Mouse (Mus musculus): Measurements from ENCODE around the gene Lect2.
A peak's percentile ranks its signal among the peaks of the same experiment; 100 is the strongest.

Gene Lect2

DNA sequence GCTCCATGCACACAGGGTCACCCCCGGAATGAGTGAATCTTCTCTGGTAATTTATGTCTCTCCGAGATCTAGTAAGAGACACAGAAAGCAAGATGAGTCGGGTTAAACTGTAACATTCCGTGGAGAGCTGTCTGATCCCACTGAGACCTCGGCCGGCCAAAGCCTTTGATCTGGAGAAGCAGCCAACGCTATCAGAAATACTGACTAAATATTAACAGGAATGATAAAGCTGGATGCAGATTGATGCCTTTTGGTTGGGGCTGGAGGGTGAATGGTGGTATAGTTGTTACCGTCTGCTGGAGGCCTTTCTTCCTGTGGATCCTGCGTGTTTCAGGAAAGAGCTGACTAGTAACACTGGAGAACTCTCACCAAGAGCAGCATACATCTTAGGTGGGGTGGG, at the start of gene Lect2:
Gene Lect2 (minus strand): TSS at position 102 of the 400 bp plus-strand sequence.
- DNase-seq (ENCODE audit: low spot score in 2 of 2) = no peak

GRCm38 (mm10) chr13:56597296-56597695, 49.0 kb upstream of the Lect2 start:
- DNase-seq (ENCODE audit: low spot score in 2 of 2) = no peak

DNA sequence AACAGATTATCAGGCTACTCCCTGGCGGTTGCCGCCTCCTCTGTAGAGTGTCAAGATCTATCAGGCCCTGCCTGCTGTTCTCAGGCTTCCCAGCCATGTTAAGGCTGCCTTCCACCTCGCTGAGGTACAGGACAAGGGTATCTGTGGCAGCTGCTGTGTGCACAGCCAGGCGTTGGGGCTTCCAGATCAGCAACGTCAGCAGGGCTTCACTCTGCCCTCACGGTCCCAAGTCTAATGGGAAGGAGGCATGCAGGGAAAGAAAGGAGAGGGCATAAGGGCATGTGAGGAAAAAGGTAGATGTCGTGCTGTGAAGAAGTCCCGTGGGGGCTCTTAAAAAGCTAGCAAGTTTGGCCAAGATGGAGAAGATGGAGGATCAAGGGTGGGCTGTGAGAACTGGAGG, 46.9 kb upstream of the Lect2 start:
- no peak for DNase-seq (ENCODE audit: low spot score in 2 of 2)

- DNase-seq (ENCODE audit: low spot score in 2 of 2) = no peak
These were observed 45.7 kb upstream of the Lect2 start for GRCm38 (mm10) chr13:56593961-56594391.

DNA sequence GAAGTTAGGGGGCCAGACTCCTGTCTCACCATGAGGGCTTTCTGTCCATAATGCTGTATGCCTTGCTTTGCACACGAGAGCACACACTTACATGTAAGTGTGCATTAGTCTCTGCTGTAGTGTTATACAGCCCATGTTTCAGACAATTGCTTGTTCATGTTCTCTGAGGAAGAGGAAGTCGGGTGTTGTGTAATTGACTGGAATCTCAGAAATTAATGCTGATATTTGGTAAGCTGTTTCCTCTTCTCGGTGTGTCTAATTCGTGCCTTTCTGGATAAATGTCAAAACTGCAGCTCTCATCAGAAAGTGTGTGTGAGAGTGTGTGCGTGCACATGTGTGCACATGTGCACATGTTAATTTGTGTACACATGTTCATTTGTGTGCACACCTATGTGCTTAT, 44.9 kb upstream of the Lect2 start:
- no peak for DNase-seq (ENCODE audit: low spot score in 2 of 2)

DNA sequence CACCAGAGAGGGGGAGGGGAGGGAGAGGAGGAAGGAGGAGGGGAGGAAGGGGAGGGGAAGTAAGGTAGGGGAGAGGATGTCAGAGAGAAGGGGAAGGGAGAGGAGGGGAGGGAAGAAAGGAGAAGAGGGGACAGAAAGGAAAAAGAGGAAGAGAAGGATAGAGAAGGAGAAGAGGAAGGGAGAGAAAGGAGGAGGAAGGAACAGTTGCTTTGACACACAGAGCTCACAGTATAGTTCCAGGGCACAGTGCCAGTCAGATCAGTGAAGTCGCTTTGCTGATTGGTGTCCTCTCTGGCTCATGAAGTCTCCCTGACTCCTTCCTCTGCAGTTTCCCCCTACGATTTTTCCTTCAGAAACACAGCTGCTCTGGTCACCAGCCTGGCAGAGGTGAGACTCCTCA, 43.6 kb upstream of the Lect2 start:
- DNase-seq (ENCODE audit: low spot score in 2 of 2) = no peak

- no peak for DNase-seq (ENCODE audit: low spot score in 2 of 2)
These were observed 42.9 kb upstream of the Lect2 start for GRCm38 (mm10) chr13:56591191-56591590.

DNA sequence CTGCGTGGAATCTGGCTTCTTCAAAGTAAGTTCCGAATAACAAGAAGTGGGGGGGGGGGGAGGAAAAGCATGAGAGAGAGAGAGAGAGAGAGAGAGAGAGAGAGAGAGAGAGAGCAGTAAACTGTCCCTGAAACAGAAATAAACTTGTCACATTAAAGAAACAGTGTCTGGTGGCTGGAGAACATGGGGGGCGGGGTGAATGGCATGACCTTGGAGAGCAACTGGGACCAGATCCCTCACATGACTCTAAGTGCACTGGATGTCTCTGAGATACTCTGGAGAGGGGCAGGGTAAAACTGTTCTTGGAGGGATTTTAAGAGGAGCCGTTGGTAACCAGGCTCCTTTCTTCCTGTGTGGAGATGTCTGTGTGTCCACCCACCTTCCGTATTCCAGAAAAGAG, 41.9 kb upstream of the Lect2 start:
- no peak for DNase-seq (ENCODE audit: low spot score in 2 of 2)

DNA sequence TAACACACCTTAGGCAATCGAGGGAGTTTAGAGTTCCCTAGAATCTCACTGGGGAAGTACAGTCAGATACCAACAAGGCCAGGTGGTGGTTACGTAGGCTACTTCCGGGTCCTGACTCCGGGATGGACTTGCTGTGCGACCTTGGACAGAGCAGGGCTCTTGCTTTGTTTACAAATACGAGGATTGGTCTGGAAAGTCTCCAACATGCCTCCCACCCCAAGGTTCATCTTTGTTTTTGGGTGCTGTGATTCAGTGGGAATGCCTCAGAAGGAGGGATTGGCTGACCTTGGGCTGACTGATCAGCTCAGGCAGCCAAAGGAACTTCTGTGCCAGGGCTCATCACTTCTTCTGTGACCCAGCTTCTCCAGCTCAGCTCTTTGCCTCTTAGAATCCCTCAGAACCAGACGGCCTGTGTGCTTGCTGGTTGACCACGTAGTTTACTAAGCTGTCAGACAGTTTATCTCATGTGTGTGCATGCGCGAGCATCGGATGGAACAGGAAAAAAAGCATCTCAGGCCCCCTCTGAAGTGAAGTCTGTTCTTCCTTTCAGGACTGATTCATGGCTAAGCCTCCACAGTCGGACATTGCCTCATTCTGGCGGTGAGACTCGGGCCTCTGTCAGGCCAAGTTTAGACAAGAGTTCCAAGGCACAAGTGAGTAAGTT, 40.3 kb upstream of the Lect2 start:
- peak; percentile 43 to 64 for DNase-seq (ENCODE audit: low spot score in 2 of 2)

- no peak for DNase-seq (ENCODE audit: low spot score in 2 of 2)
These were observed 37.7 kb upstream of the Lect2 start for GRCm38 (mm10) chr13:56586046-56586445.

DNA sequence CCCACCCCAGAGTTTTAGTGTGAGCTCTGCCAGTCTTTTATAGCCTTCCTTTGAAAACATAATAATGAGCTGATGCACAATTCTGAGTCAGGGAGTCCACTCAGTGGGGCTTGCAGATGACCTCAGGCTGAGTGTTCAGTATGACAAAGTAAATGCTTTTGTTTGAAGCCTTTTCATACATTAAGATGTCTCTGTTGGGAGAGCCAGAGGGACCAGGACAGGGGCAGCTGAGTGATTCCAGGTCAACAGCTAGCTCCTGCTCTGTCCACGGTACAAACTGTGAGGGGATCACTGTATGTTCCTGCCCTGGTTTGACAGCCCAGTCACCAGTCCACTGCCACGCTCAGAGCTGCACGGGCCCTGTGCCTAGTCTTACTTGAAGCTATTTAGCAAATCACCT, 34.4 kb upstream of the Lect2 start:
- DNase-seq (ENCODE audit: low spot score in 2 of 2) = no peak

GRCm38 (mm10) chr13:56581961-56582434, 33.7 kb upstream of the Lect2 start:
- peak; percentile 35 to 61 for DNase-seq (ENCODE audit: low spot score in 2 of 2)

DNA sequence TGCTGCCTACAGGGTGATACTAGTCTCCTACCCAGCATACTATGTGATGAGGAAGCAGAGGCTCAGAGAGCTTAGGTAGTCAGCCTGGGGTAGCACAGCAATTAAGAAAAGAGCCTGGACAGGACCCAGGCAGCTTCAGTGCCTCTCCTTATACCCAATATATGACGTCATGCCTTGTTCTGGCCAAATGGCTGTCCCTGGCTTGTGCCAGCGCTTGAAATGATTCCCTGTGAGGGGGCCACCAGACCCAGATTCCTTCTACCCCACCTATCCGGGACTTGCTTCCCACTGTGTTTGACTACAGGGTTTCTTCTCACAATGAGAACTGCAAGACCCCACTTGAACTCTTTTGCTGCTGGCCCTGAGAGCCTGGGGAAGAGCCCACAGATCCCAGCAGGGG, 33.2 kb upstream of the Lect2 start:
- no peak for DNase-seq (ENCODE audit: low spot score in 2 of 2)

DNA sequence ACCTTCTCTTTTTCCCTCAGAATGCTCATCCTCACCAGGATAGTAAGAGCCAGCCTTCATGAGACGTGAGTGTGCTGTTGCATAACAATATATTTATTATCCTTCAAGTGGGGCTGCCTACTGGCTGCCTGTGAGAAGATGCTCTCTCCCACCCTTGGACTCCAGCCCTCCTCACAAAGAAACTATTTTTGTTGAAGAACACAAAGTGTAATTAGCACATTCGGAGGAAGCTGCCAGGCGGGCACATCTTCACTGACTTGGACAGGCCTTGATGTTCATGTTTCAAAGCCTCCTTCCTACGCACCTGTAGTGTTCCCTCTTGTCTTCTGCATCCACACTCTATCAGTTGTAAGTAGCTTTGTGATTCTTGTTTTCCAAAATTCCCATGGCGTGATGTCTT, 32.1 kb upstream of the Lect2 start:
- no peak for DNase-seq (ENCODE audit: low spot score in 2 of 2)

DNA sequence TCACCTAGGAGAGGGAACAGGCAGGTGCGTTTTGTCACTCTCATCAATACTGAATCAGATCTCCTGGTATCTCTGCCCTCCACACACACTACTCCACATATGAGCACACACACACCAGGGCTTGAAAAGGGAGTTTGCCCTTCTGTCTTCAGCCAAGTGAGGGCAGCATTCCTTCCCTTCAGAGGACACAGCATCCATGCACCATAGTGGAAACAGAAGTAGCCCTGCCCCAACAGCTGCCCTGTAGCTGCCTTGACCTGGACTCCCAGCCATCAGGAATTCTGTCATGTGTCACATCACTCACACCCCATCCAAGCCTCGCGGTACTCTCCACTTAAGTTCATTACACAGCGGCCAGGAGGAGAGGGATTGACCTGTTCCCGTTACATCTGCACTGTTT, 29.8 kb upstream of the Lect2 start:
- DNase-seq (ENCODE audit: low spot score in 2 of 2) = no peak

DNA sequence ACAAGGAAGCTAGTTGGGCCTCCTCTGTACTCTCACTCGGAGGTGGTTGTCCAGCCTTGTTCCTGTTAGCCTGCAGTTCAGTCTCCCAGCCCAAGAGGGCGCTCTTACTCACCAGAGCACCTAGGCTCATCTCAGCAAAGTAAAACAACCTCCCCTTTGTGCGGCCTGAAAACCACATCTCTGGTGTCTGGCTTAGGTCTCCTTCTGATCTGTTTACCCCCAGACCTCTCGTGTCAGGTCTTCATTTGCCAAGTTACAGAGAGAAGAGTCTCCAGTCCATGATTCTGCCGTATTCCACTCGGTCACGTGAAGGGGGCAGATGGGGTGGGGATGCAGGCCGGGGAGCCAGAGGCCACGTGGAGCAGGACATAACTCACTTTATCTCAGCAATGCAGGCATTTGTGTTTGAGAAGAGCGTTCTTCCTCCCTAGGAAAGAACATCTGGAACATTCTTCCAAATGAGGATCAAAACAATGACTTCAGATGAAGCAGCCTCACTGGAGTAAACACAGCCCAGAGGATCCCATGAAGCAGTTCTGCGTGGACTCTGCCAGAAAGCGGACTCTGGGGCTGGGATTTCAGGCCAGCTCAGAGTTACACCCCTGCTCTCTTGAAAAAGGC, 27.5 kb upstream of the Lect2 start:
- DNase-seq (ENCODE audit: low spot score in 2 of 2) = peak; percentile 70 to 81

DNA sequence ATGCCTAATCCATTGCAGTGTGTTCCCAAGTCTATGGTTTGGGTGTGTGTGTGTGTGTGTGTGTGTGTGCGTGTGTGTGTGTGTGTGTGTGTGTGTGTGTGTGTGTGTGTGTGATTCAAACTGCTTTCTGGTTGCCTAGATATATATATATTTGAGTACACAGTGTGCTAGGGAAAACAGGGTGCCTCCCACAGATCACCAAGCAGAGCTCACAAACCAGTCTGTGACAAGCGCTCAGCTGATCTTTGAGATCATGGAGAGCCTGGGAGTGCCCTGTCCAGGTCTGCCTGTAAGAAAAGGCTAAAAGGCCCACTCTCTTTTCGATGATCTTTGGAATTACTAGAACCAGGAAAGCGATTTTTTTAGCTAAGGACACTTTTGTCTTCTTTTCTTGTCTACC, 26.8 kb upstream of the Lect2 start:
- no peak for DNase-seq (ENCODE audit: low spot score in 2 of 2)

DNA sequence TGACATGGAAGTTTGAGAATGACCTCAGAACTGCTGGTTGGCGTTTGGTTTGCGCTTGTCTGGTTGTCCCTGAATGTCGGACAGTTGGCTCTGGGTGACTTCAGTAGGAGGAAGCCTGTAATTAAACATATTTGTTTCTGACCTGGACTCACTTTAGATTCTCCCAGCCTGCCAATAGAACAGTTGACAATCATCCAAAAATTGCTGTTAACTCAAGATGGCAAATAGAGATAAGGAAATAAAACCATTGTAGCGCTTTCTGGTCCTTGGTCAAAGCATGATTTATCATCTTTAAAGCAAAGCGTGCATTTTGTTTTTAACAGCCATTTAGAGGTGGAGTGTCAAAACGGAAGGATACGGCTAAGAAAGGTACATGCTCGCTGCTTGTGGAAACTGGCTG, 23.3 kb upstream of the Lect2 start:
- no peak for DNase-seq (ENCODE audit: low spot score in 2 of 2)

DNA sequence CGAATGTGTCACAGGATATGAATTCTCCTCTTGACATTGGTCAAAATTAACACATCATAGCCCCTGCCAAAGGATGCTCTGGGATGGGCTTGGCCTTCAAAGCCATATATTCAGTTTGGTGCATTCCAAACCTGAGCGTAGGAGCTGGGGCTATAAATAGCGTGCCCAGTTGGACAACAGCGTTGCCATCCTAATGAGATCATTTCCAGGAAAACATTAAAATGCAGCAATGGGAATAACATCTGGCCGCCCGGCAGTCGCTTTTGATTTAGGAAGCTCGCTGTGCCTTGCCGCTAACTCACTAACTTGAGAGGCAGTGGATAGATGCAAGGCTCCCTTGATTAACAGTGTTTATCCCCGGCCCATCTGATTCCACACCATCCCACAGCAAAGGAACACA, 18.0 kb upstream of the Lect2 start:
- no peak for DNase-seq (ENCODE audit: low spot score in 2 of 2)

GRCm38 (mm10) chr13:56563075-56563474, 14.8 kb upstream of the Lect2 start:
- peak in 1 of 2 experiments; percentile 37 for DNase-seq (ENCODE audit: low spot score in 2 of 2)

GRCm38 (mm10) chr13:56561129-56561528, 12.8 kb upstream of the Lect2 start:
- no peak for DNase-seq (ENCODE audit: low spot score in 2 of 2)

DNA sequence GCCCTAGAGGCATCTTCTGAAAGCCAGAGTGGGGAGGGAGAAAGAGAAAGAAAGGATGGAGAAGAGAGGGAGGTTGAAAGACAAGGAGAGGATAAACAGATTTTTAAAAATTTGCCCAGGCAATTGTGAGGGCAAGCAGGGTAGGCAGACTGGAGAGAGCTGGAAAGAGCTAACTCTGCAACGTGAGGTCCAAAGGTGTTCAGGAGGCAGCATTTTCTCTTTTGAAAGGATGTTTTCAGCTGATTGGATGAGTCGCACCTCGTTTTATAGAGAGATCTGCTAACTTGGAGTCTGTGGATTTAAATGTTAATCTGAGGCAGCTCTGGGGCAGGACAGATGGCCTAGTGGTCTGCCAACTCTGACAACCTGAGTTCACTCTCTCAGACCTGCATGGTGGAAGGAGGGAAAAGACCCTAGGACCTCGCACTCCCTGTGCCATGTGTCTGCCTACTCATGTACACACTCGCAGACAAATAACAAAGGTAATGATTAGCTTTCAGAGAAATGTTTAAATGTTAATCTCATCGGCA, 11.6 kb upstream of the Lect2 start:
- no peak for DNase-seq (ENCODE audit: low spot score in 2 of 2)

- DNase-seq (ENCODE audit: low spot score in 2 of 2) = no peak
These were observed 10.5 kb upstream of the Lect2 start for GRCm38 (mm10) chr13:56558811-56559210.

Data from urinary bladder, postnatal 36 days (tissue).